Mouse (Mus musculus) small intestine, adult 2 months (tissue): ENCODE results near the gene Mast1.

ENCODE experiments used
- CTCF ChIP-seq: fragments of 200-500 bp; IDR thresholded peaks from 2 replicates; pipeline ENCODE4 v1.5.1; 2012; ENCODE audit warnings: low read depth, mild to moderate bottlenecking, control low read depth, inconsistent platforms, low read length, moderate library complexity, mixed read lengths; ENCODE audit not compliant: insufficient replicate concordance, insufficient read length; ENCODE audit errors: extremely low read depth
- POLR2A ChIP-seq: fragments of 200-500 bp; IDR thresholded peaks from 2 replicates; pipeline ENCODE4 v1.6.1; 2012; ENCODE audit warnings: low read depth, mild to moderate bottlenecking, control low read depth, inconsistent platforms, low read length, moderate library complexity

DNA sequence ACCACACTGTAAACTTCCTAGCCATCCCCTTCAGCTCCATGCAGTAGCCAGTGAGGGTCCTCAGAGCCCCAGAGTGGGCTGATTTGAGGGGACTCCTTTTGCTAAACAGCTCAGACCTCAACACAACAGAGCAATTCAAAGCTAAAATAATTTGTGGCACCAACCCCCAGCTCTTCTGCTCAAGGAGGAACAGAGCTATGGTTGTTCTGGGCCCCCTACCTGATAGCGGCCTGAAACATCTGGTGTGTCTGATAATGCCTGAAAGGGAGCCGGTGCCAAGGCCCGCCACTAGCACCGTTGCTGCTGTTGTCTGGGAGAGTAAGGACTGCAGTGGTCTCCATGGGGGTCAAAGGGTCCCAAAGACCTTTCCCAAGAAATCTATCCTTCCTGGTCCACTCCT lies 36.1 kb downstream of the Mast1 start:
- no peak for TF ChIP-seq POLR2A
- no peak for TF ChIP-seq CTCF
